Mouse (Mus musculus): ENCODE measurements at regions not wholly inside any gene's neighbourhood (a gene's known extent, or its start where the extent isn't known, plus 50 kb on each side); places are given as distances from the start of the nearest gene placed in this dataset.
"Not testable (repeated sequence)": the region's sequence is repeated elsewhere in the genome, so short reads cannot be mapped to it uniquely, and the experiment has no call there.

GRCm38 (mm10) chr3:68794380-68795014 lies 74.9 kb upstream of the 1110032F04Rik start:
- DNase-seq (ENCODE audit: low spot score in 2 of 2), result no peak

GRCm38 (mm10) chr3:68795641-68796040 lies 73.7 kb upstream of the 1110032F04Rik start:
- no peak for DNase-seq (ENCODE audit: low spot score in 2 of 2)

DNA sequence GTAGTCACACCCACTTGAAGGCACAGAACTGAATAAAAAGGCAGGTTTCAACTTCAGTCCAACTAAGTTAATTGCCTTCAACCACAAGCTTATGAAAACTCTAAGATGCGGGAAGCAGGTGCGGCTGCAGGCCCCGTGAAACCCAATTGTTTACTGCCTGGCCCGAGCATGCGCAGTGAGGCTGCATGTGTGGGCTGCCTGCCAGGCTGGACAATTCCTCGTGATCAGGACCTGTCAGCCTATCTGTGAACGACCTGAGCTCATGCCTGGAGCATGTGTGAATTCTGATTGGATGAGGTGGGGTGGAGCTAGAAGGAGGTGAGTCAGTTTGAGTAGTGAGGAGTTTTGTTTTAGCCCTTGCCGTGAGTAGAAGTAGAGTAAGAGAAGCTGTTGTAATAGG lies 71.0 kb upstream of the 1110032F04Rik start:
- not testable (repeated sequence) for DNase-seq (ENCODE audit: low spot score in 2 of 2)

GRCm38 (mm10) chr3:68808866-68809265 lies 60.5 kb upstream of the 1110032F04Rik start:
- DNase-seq (ENCODE audit: low spot score in 2 of 2), result no peak

- no peak for DNase-seq (ENCODE audit: low spot score in 2 of 2)
These were observed 55.9 kb upstream of the 1110032F04Rik start for GRCm38 (mm10) chr3:68813461-68813860.

DNA sequence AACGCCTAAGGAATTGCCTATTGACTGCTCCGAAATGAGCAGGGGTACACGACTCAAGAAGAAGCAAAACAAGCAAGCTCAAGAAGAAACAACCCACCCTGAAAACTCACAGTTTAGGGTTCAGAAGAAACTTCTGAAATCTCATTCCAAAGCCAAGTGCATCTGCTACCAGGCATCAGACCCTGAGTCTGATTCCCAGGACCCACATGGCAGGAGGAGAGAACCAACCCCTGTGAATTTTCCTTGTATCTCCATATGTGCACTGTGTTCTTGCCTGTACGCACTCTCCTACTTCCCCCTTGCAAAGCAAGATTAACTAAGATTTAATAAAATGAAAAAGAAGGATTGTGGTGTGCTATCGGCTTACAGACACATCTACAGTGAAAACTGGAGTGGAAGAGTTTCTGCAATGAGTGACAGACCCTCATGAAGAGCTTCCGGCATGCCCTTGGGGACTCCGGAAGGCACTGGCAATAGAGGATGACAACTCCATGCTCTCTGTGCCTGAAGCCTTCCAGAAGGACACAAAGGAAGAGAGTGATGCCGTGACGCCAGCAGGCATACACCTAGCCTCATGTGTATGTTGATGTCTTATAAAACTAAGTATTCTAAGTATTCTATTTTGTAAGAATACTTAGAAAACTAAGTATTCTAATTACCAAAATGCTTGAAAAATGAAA lies 55.2 kb upstream of the 1110032F04Rik start:
- DNase-seq (ENCODE audit: low spot score in 2 of 2), result no peak

GRCm38 (mm10) chr3:68815621-68816020 lies 53.8 kb upstream of the 1110032F04Rik start:
- DNase-seq (ENCODE audit: low spot score in 2 of 2), result no peak

- DNase-seq (ENCODE audit: low spot score in 2 of 2), result no peak
These were observed 52.1 kb upstream of the 1110032F04Rik start for GRCm38 (mm10) chr3:68817321-68817720.
